Mouse (Mus musculus) liver, embryonic 14.5 days (tissue): ENCODE data around the gene Trpv3. TPM values are rescaled to one million over a fixed set of nuclear protein-coding genes. Genes with fewer than 3 reads are reported as not detected.

Experiments
- ATAC-seq: fragments of 200-750 bp; cut with Nextera tagmentation; 2 replicates; pipeline ENCODE4 v1.8.0; 2017; ENCODE audit warnings: moderate number of reproducible peaks, mild to moderate bottlenecking, moderate library complexity; ENCODE audit not compliant: insufficient read depth
- DNase-seq, 3 experiments: peaks; one replicate each; pipeline ENCODE4 v3.0.0-alpha.2; 2012 to 2013; ENCODE audit warnings: low read depth in 3 of 3, low spot score in 3 of 3
- H3K27ac ChIP-seq: fragments of 300-500 bp; sonication (generic); 2 replicates; pipeline ENCODE4 v1.5.1; 2014; ENCODE audit warnings: moderate library complexity, mild to moderate bottlenecking, control low read depth, inconsistent platforms
- H3K27me3 ChIP-seq: fragments of 300-500 bp; sonication (generic); 2 replicates; pipeline ENCODE4 v1.6.1; 2014; ENCODE audit warnings: mild to moderate bottlenecking, low read length, moderate library complexity; ENCODE audit not compliant: control insufficient read depth, insufficient read depth
- H3K36me3 ChIP-seq: fragments of 300-500 bp; sonication (generic); replicated peaks from 2 replicates; pipeline ENCODE4 v1.6.1; 2014; ENCODE audit warnings: low read depth; ENCODE audit not compliant: control insufficient read depth, insufficient read depth
- H3K4me1 ChIP-seq, 2 experiments: fragments of 200-500 bp in 1 of 2; fragments of 300-500 bp in 1 of 2; sonication (generic) in 1 of 2; replicated peaks; 2 replicates each; pipeline ENCODE4 v1.6.1; 2012 to 2014; ENCODE audit warnings: antibody characterized with exemption in 1 of 2, inconsistent platforms in 1 of 2, low read length in 1 of 2; ENCODE audit not compliant: control insufficient read depth in 2 of 2, insufficient read depth in 2 of 2
- H3K4me2 ChIP-seq: fragments of 300-500 bp; sonication (generic); 2 replicates; pipeline ENCODE4 v1.6.1; 2014; ENCODE audit warnings: low read depth, mild to moderate bottlenecking, control low read depth, moderate library complexity
- H3K4me3 ChIP-seq, 2 experiments: fragments of 200-500 bp in 1 of 2; fragments of 300-500 bp in 1 of 2; sonication (generic) in 1 of 2; 2 replicates each; pipeline ENCODE4 v1.5.1; 2012 to 2014; ENCODE audit warnings: low read depth in 2 of 2, low read length in 2 of 2, mild to moderate bottlenecking in 2 of 2, control low read depth in 1 of 2, inconsistent platforms in 1 of 2, moderate library complexity in 1 of 2; ENCODE audit not compliant: insufficient read depth in 1 of 2
- H3K9ac ChIP-seq: fragments of 300-500 bp; sonication (generic); replicated peaks from 2 replicates; pipeline ENCODE4 v1.6.1; 2014; ENCODE audit warnings: mild to moderate bottlenecking, control low read depth, moderate library complexity
- H3K9me3 ChIP-seq: fragments of 300-500 bp; sonication (generic); 2 replicates; pipeline ENCODE4 v1.6.1; 2016; ENCODE audit warnings: low read length, mixed read lengths; ENCODE audit not compliant: control insufficient read depth
- CTCF ChIP-seq: IDR thresholded peaks from 2 replicates; pipeline ENCODE4 v1.5.1; 2016; ENCODE audit warnings: antibody characterized with exemption, low read depth, control low read depth
- EP300 ChIP-seq: IDR thresholded peaks from 2 replicates; pipeline ENCODE4 v1.6.1; 2016; ENCODE audit warnings: antibody characterized with exemption, low read depth
- WGBS: fragments of 180-500 bp; shearing (Covaris S2); extraction: QIAGEN DNeasy Blood & Tissue Kit; methylation state at CpG from one replicate; pipeline ENCODE4 v1.1.7; 2014; ENCODE audit not compliant: insufficient replicate concordance; 5-methylcytosine and 5-hydroxymethylcytosine counted together
- polyA plus RNA-seq, 2 experiments: library from polyadenylated mRNA; depleted of rRNA in 1 of 2; stranded (reverse) in 1 of 2; unstranded in 1 of 2; fragments of >200 nt; fragmentation: Nextera tagmentation in 1 of 2; extraction: Ambion mirVana in 1 of 2; gene quantifications; 2 replicates each; pipeline versions ENCODE4 v1.2.1 to v1.2.3; 2012 to 2014

Gene Trpv3
- polyA plus RNA-seq, 2 experiments, result 0.01 to 0.03 TPM

DNA sequence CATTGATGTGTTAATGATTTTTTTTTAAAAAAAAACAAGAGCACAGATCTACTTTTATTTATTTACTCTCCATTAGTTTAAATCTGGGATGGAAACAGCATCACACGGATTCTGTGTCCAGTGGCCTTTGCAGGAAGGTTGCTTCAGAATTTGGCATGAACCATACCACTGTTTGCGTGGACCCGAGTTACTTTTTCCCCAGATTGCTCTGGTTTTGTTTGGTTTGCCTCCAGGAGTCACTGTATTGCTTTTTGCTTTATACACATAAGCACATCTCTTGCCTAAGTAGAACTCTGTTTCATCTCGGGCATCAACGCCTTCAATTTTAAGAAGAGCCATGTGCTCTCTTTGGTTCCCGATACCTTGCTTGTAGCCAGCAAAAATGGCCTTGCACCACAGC, 41.3 kb upstream of the Trpv3 start:
- Histone ChIP-seq H3K4me3 (no peak overlapping the region), H3K27ac (no peak overlapping the region), H3K4me2 (no peak overlapping the region), H3K9me3 (no peaks in the 10 kb centered on the region), H3K9ac (no peak overlapping the region), H3K4me1 (no peaks in the 10 kb centered on the region), H3K36me3 (no peaks in the 10 kb centered on the region), H3K27me3 (no peaks in the 10 kb centered on the region)
- ATAC-seq (no peak), DNase-seq (no peak)
- TF ChIP-seq CTCF (no peak), EP300 (no peak)
- WGBS, result 68% methylated on average over 6 of the region's 6 CpGs

DNA sequence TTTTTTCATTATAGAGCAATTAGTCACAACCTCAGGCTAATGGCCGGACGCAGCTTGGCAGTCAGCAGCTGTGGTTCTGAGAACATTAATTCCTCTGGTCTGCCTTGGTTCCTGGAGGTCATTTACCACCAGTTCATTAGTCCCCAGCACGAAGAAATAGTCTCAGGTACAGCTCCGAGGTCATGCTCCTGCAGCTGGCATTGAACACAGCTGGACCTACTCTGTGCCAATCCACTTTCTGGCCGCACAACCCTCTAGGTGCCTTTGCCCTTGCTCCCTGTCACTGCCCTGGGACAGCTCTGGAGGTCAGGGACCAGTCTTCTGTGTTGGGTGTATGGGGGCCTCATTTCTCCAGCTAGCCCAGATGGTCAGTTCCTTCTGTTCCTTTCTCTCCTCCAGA, 38.3 kb upstream of the Trpv3 start:
- no peak overlapping the region for H3K4me3 ChIP-seq
- H3K27ac ChIP-seq, result no peak overlapping the region
- DNase-seq (no peak), ATAC-seq (no peak)
- H3K27me3 ChIP-seq, result no peaks in the 10 kb centered on the region
- H3K9me3 ChIP-seq, result no peaks in the 10 kb centered on the region
- H3K4me1 ChIP-seq, result no peaks in the 10 kb centered on the region
- no peak for TF ChIP-seq CTCF
- TF ChIP-seq EP300, result no peak
- 53% methylated on average over 5 of the region's 5 CpGs for WGBS
- no peak overlapping the region for H3K9ac ChIP-seq
- H3K36me3 ChIP-seq, result no peaks in the 10 kb centered on the region
- no peak overlapping the region for H3K4me2 ChIP-seq

- no peaks in the 10 kb centered on the region for H3K9me3 ChIP-seq
- no peak overlapping the region for H3K27ac ChIP-seq
- H3K4me2 ChIP-seq, result no peak overlapping the region
- no peak for ATAC-seq
- no peak overlapping the region for H3K9ac ChIP-seq
- H3K27me3 ChIP-seq, result no peaks in the 10 kb centered on the region
- no peaks in the 10 kb centered on the region for H3K36me3 ChIP-seq
- no peak overlapping the region for H3K4me3 ChIP-seq
- WGBS, result 58% methylated on average over 5 of the region's 5 CpGs
- TF ChIP-seq CTCF (no peak), EP300 (no peak)
- no peaks in the 10 kb centered on the region for H3K4me1 ChIP-seq
- no peak for DNase-seq
These were observed 37.1 kb upstream of the Trpv3 start for GRCm38 (mm10) chr11:73230081-73230480.

- 27% methylated on average over 2 of the region's 2 CpGs for WGBS
- no peak overlapping the region for H3K27ac ChIP-seq
- TF ChIP-seq CTCF (no peak), EP300 (no peak)
- no peak for DNase-seq
- no peak overlapping the region for H3K9ac ChIP-seq
- no peak for ATAC-seq
- no peaks in the 10 kb centered on the region for H3K4me1 ChIP-seq
- H3K4me2 ChIP-seq, result no peak overlapping the region
- H3K9me3 ChIP-seq, result no peaks in the 10 kb centered on the region
- H3K27me3 ChIP-seq, result no peaks in the 10 kb centered on the region
- no peak overlapping the region for H3K4me3 ChIP-seq
- H3K36me3 ChIP-seq, result no peaks in the 10 kb centered on the region
These were observed 34.7 kb upstream of the Trpv3 start for GRCm38 (mm10) chr11:73232513-73232912.

GRCm38 (mm10) chr11:73233992-73234391, 33.2 kb upstream of the Trpv3 start, which contains the start of gene Trpv1:
Gene Trpv1, plus strand, starts transcription at chr11:73234292.
- ATAC-seq (no peak), DNase-seq (no peak)
- Histone ChIP-seq H3K27me3 (no peaks in the 10 kb centered on the region), H3K4me1 (no peaks in the 10 kb centered on the region), H3K9ac (no peak within 1 kb of the TSS), H3K4me2 (no peak within 1 kb of the TSS), H3K36me3 (no peaks in the 10 kb centered on the region), H3K9me3 (no peaks in the 10 kb centered on the region), H3K27ac (no peak within 1 kb of the TSS), H3K4me3 (no peak within 1 kb of the TSS)
- 50% methylated on average over 5 of the region's 5 CpGs for WGBS
- TF ChIP-seq EP300 (no peak), CTCF (no peak)
